Mouse (Mus musculus) lung, postnatal 10 days (tissue): ENCODE results near the gene Txlna.

ENCODE experiments used
- DNase-seq: peaks from one replicate; pipeline ENCODE4 v3.0.0; 2021

The Txlna gene

DNA sequence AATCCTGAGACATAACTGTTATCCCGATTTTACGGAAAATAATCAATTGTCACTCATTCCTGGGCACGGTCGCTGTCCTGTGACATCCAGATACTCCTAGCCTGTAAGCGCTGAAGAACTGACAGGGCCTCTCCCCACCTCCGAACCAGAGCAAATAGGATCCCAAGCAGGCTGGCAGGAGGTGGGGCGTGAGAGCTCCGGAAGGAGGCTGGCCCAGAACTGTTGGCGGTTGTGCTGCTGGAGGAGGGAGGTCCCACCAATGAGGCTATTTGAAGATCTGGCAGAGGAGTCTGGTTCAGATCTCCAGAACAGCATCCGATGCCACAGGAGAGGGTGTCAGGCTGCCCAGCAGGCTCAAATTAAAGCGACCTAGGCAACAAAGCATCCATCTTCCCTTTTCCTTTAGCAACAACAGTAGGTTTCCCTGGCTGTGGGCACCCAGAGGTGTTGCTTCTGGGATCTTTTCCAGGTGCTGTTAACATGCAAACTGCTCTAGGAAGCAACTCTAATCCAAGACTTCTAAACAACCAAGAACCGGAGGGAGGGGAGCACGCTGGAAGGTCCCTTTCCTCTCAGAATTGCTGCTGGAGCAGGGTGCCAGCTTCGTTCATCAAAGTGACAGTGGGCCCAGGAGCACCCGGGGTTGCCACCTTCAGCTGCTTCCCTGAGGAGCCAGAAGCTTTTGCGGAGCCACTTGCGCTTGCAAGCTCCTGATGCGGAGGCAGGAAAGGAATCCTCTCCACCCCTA is 16.4 kb downstream of the Txlna start:
- peak; percentile 94 for DNase-seq

- peak; percentile 62 for DNase-seq
Measured at GRCm38 (mm10) chr4:129623681-129624091, 17.2 kb downstream of the Txlna start, which contains the start of gene Ccdc28b. Gene Ccdc28b, minus strand, starts transcription at chr4:129623947.

DNA sequence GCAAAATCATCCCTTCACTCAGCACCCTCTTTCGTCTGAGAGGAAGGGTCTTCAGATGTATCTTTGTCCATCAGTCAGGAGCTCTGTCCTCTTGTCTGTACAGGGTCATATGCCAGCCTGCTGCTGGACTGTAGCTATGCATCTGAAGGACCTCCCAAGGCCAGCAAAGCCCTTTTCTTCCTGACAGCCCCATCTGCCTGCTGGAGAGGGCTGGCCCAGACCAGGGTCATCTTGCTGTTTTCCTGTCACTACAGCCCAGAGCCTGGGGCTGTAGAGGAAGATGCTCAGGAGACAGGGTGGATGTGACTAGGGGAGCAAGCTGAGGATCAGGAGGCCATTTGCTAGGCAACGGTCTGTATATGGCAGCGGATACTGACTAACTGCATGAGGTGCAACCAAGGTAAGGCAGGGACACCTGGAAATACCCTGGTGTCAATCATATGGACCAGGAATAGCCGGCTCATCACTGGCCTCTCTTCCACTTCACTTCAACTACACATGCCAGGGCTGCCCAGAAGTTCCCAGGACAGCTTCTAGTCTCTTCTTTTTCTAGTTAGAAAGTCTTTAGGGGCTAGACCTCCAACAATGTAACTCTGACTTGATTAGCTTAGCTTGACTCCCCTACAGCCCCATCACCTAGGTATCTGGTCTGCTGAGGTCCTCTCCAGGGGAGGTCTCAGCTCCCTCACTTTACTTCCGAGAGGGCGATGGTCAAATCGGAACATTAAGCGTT is 17.9 kb downstream of the Txlna start:
- no peak for DNase-seq

GRCm38 (mm10) chr4:129622120-129622802 is 18.6 kb downstream of the Txlna start:
- no peak for DNase-seq

- peak; percentile 65 for DNase-seq
Measured at GRCm38 (mm10) chr4:129621283-129621841, 19.5 kb downstream of the Txlna start.

DNA sequence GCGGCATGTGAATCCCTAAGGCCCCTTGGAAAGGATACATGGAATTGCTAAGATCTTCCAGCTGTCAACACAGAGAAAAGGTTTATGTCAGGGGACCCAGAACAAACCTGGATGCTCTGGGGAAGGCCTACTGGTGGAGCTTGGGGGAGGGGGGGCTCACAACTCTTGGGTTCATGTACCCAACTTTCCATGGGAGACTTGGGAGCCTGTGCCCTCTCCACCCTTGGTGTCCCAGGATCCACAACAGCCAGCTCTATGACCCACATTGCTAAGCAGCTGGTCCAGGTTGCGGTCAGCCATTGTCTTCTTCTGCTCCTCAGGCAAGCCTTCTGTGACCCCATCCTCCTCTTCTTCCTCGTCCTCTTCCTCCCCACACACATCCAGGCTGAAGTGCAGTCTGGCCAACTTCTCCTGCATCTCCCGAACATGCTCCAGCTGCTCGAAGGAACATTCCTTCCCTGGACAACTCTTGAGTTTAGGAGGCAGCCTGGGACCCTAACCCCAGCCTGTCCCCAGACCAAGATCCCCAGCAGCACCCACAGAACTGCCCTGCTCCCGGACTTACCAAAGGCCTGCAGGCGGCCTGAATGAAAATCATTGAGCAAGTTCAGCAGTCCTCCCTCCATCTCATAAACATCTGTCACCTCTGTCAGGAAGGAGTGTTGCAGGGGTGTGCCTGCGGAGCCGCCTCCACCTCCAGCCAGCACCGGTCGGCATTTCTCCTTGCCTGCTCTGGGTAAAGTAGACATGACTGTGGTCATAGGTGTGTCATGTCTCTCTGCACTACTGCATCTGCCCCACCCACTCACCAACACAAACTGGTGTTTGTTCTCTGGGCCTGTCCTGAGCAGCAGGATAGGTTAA is 20.2 kb downstream of the Txlna start:
- no peak for DNase-seq

GRCm38 (mm10) chr4:129618786-129619691 is 21.8 kb downstream of the Txlna start, which contains the start of gene Iqcc:
Gene Iqcc, minus strand, starts transcription at chr4:129619099.
- DNase-seq = peak; percentile 98

DNA sequence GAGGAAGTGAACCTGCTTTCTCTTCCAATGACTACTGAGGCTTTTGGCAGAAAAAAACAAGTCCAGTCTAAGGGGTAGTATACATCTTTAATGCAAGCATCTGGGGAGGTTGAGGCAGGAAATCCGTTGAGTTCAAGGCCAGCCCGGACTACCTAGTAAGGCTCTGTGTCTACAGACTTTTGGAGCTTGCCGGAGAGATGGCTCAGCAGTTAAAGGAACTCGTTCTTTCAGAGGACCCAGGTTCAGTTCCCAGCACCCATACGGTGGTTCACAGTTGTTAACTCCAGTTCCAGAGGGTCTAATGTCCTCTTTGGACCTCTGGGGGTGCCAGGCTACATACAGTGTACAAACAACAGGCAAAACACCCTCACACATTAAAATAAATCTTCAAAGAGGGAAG is 22.8 kb downstream of the Txlna start:
- no peak for DNase-seq

DNA sequence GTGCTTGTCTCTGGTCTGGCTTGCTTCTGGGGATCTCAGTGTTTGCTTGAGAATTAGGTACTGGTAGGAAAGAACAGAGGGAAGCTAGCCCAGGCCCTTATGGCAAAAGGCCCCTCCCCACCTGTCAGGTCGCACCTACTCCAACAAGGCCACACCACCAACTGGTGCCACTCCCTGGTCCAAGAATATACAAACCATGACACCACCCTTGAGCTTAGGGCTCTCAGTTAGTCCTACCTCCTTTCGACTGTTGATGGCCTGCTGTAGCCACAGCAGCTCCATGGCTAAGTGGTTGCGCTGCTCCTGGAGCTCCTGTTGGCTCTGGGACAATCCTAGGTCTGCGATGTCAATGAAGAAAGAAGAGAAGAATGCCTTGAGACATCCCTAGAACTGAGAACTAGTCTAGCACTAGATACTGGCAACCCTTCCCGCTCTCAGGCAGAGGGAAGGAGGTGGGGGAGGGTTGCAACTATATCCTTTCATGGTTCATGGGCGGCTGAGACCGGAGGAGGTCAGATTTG is 23.7 kb downstream of the Txlna start:
- DNase-seq = no peak

DNA sequence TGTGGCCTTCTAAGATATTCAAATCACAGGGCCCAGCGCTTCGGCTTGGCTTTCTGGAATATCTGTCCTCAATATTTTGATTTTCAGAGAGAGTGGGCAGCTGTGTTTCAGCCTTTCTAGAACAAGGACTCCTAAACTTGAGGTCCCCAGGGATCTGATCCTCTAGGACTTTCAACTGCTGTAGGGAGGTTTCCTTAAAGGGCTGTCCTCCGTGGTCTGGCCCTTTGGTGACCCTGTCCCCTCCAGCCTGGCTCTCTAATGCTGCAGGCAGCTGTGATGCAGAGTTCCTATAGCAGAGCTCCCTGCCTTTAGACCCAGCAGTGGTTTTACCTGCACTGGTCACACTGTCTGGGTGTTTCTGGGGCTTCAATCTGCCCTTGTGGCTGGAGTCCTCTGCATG is 24.2 kb downstream of the Txlna start:
- DNase-seq = no peak

GRCm38 (mm10) chr4:129615801-129616290 is 25.0 kb downstream of the Txlna start:
- no peak for DNase-seq

DNA sequence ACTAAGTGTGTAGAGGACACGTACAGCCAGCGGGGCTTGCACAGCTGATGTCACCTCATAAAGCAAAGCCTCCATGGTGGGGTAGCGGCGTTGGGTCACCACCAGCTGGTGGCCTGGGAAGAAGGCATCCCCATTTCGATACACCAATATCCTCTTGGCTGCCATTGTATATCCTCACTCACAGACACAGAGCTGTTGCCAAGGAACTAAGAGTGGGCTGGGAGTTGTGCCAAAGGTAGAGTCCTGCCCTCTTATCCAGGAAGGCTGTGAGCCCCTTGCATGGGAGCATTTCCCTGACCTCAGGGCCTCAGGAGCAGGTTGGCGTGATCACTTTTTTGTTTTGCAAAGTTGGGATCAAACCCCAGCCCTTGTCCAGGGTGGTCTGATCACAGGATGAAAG is 26.8 kb downstream of the Txlna start, which contains the start of gene Dcdc2b:
Gene Dcdc2b (minus strand): TSS at position 165 of the 400 bp plus-strand sequence.
- DNase-seq = peak; percentile 65

DNA sequence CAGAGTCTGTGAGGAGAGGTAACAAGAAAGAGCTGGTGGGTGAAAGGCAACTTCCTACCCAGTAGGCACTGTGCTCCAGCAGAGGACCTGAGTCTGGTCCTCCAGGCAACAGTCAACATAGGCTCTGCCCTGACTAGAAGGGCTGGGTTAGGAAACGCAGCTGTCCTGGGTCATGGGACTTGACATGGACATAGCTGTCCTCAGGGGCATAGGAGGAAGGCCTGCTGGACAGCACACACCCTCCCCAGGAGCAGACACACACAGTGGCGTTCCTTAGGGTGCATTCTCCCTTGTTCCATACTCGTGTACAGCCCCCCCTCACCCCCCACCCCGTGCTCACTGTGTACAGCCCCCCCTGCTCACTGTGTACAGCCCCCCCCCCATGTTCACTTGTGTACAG is 30.4 kb downstream of the Txlna start:
- no peak for DNase-seq

DNA sequence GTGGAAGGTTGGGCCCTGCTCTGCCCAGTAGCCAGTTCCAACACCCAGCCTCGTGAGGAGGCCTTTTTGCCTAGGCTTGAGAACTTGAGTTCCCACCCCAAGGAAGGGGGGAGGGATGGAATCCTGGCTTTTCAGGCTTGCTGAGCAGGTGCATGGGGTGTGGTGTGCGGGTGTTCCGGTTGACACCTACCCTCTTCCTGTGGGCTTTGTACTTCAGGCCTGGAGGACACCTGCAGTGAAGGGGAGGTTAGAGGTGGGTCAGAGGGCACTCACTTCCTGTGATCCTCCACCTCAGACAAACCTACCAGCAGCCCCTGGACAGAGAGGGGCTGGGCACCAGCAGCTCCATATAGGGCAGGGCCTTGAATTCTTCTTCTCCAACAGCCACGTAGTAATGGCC is 30.8 kb downstream of the Txlna start:
- no peak for DNase-seq

DNA sequence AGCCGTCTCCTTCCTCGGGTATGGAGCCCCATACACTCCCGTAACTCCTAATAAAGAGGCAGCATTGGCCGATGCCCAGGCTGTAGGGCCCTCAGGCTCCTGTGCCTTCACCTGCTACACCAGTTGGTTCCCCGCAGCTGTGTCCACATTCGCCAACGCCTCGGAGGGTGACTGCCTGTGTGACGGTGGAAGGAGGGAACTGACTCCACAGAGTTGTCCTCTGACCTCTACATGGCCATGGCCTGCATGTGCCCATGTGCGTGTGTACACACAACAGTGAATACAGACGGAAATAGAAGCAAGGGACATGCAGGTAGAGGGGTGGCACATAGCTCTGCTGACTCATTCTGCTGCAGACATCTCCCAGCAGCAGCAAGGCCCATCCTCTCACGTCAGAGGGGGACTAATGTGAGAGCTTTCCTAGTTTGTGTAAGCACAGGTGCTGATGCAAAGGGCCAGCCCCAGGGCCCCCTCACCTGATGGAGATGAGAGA is 31.7 kb downstream of the Txlna start:
- DNase-seq = no peak

- peak; percentile 92 for DNase-seq
Measured at GRCm38 (mm10) chr4:129608426-129609025, 32.3 kb downstream of the Txlna start.

- peak; percentile 90 for DNase-seq
Measured at GRCm38 (mm10) chr4:129600233-129601158, 40.4 kb downstream of the Txlna start, which contains the start of the genes Eif3i and Tmem234. Gene Eif3i, minus strand, starts transcription at chr4:129600648. Gene Tmem234, plus strand, starts transcription at chr4:129600668.

- DNase-seq = no peak
Measured at GRCm38 (mm10) chr4:129588865-129589264, 52.0 kb downstream of the Txlna start.

DNA sequence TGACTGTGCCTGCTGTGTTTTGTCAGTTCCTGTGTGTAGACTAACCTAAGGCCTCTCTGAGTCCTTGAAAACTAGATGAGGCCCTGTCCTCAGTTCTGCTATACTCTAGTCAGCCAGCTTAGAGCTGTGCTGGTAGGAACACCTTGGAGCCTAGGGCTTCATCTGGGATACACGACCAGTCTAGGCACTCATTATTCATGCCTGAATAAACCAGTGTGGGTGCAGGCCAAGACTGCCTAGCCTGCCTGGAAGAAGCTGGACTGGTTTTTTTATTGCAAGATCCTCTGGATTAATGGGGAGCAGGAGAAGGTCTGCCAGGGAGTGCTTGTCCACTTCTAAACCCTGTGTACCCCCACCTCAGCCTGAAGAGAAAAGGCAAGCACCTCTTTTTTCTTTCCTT is 53.9 kb downstream of the Txlna start:
- no peak for DNase-seq
